Mouse (Mus musculus) midbrain, embryonic 14.5 days (tissue): ENCODE data around the gene Armc9. TPM values are rescaled to one million over a fixed set of nuclear protein-coding genes. Genes with fewer than 3 reads are reported as not detected.

Experiments used
- ATAC-seq: fragments of 200-750 bp; cut with Nextera tagmentation; 2 replicates; pipeline ENCODE4 v1.8.0; 2017; ENCODE audit warnings: moderate number of reproducible peaks, moderate library complexity; ENCODE audit not compliant: low FRiP score, low TSS enrichment
- DNase-seq: peaks from one replicate; pipeline ENCODE4 v3.0.0-alpha.2; 2015
- H3K27ac ChIP-seq: fragments of 300-500 bp; sonication (generic); replicated peaks from 2 replicates; pipeline ENCODE4 v1.5.1; 2014; ENCODE audit warnings: mild to moderate bottlenecking, low read depth, low read length, moderate library complexity
- H3K27me3 ChIP-seq: fragments of 300-500 bp; sonication (generic); 2 replicates; pipeline ENCODE4 v1.6.1; 2014; ENCODE audit warnings: low read length, control low read depth, mixed read lengths; ENCODE audit not compliant: control insufficient read depth, insufficient read depth
- H3K36me3 ChIP-seq: fragments of 300-500 bp; sonication (generic); 2 replicates; pipeline ENCODE4 v1.6.1; 2014; ENCODE audit warnings: low read length, control low read depth; ENCODE audit not compliant: control insufficient read depth, insufficient read depth
- H3K4me1 ChIP-seq: fragments of 300-500 bp; sonication (generic); 2 replicates; pipeline ENCODE4 v1.6.1; 2014; ENCODE audit warnings: mild to moderate bottlenecking, antibody characterized with exemption, low read length, control low read depth; ENCODE audit not compliant: control insufficient read depth, insufficient read depth
- H3K4me2 ChIP-seq: fragments of 300-500 bp; sonication (generic); 2 replicates; pipeline ENCODE4 v1.6.1; 2014; ENCODE audit warnings: mild to moderate bottlenecking, low read length, moderate library complexity
- H3K4me3 ChIP-seq: fragments of 300-500 bp; sonication (generic); replicated peaks from 2 replicates; pipeline ENCODE4 v1.5.1; 2014; ENCODE audit warnings: low read depth, low read length
- H3K9ac ChIP-seq: fragments of 300-500 bp; sonication (generic); replicated peaks from 2 replicates; pipeline ENCODE4 v1.6.1; 2014; ENCODE audit warnings: mild to moderate bottlenecking, low read length, moderate library complexity
- H3K9me3 ChIP-seq: fragments of 300-500 bp; sonication (generic); 2 replicates; pipeline ENCODE4 v1.6.1; 2016; ENCODE audit warnings: low read length, control low read depth, mixed read lengths; ENCODE audit not compliant: control insufficient read depth
- WGBS: fragments of 180-500 bp; shearing (Covaris S2); extraction: QIAGEN DNeasy Blood & Tissue Kit; methylation state at CpG from one replicate; pipeline ENCODE4 v1.1.7; 2014; 5-methylcytosine and 5-hydroxymethylcytosine counted together
- polyA plus RNA-seq: library from polyadenylated mRNA; unstranded; fragments of >200 nt; fragmentation: Nextera tagmentation; extraction: Ambion mirVana; gene quantifications from 2 replicates; pipeline ENCODE4 v1.2.1, GENCODE M21; 2014

Armc9 gene
- polyA plus RNA-seq, 1 experiment from 2014 or later = 37.8 TPM

DNA sequence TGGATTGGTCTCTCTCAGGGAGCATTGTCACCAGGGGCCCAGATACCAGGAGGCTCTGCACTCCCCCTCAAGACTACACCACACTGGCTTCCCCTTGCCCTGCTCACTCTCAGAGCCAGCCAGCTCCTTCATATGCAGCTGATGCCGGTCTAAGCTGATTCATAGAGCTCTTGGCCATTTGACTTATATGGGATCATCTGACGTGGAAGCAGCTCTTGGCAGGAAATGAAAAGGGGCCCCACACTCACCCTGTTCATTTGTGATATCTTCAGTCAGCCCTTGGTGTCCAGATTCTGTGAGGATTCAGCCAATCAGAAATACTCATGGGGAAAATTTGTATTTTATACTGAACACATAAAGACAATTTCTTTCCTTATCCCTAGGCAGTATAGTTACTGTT is 86.4 kb downstream of the Armc9 start:
- ATAC-seq (no peak), DNase-seq (no peak)
- H3K36me3 ChIP-seq = peaks cover 10% of the 10 kb centered on the region
- H3K4me2 ChIP-seq = no peak overlapping the region
- WGBS = 73% methylated on average over 2 of the region's 2 CpGs
- H3K27me3 ChIP-seq = no peaks in the 10 kb centered on the region
- no peak overlapping the region for H3K27ac ChIP-seq
- H3K9ac ChIP-seq = no peak overlapping the region
- H3K4me1 ChIP-seq = no peaks in the 10 kb centered on the region
- no peak overlapping the region for H3K4me3 ChIP-seq
- no peaks in the 10 kb centered on the region for H3K9me3 ChIP-seq

DNA sequence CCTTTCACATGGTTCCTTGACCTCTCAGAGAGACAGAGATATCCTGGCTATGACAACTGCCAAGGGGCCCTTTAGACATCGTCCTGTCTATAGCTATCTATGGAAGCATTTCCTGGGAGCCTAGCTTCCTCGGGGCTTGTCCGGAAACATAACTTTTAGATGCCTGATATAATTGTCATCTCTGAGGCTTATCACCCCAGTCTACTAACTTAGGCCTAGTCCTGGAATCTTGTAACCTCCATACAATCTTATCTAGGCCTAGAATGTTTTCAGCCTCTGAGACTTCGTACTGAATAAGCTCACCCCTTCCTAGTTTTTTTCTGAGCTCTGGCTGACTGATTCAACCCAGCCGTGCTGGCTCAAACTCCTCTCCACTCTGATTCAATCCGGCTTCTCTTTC is 88.9 kb downstream of the Armc9 start:
- DNase-seq (no peak), ATAC-seq (no peak)
- no peaks in the 10 kb centered on the region for H3K4me1 ChIP-seq
- no peaks in the 10 kb centered on the region for H3K27me3 ChIP-seq
- H3K36me3 ChIP-seq = peaks cover 19% of the 10 kb centered on the region
- no peak overlapping the region for H3K9ac ChIP-seq
- no peak overlapping the region for H3K27ac ChIP-seq
- H3K4me2 ChIP-seq = no peak overlapping the region
- no peak overlapping the region for H3K4me3 ChIP-seq
- WGBS = 90% methylated on average over 6 of the region's 6 CpGs
- H3K9me3 ChIP-seq = no peaks in the 10 kb centered on the region

- Histone ChIP-seq H3K27me3 (no peaks in the 10 kb centered on the region), H3K9me3 (no peaks in the 10 kb centered on the region), H3K4me1 (no peaks in the 10 kb centered on the region), H3K36me3 (peaks cover 24% of the 10 kb centered on the region), H3K27ac (no peak overlapping the region), H3K9ac (no peak overlapping the region), H3K4me3 (no peak overlapping the region), H3K4me2 (no peak overlapping the region)
- ATAC-seq (no peak), DNase-seq (no peak)
- 91% methylated on average over 6 of the region's 6 CpGs for WGBS
Measured at GRCm38 (mm10) chr1:86245301-86246085, 90.9 kb downstream of the Armc9 start.

DNA sequence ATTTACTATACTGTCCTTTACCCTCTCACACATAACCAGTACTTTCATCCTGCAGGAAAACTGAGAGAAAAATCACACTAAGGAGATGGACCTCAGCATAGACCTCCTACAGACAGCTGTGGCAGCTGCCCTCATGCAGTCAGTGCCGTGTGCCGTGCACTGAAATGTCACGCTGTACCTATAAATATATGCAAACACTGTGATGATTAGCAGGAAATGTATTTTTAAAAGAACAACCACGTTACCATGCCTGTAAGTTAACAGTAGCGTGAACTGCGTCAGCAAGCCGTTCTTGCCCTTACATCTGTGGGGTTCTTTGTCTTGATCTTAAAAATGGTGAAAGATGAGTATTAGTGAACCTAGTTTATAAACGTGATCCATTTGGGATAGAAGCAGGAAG is 98.8 kb downstream of the Armc9 start:
- H3K36me3 ChIP-seq = peaks cover 22% of the 10 kb centered on the region; the same call in 1 of the 2 replicates
- no peaks in the 10 kb centered on the region for H3K27me3 ChIP-seq
- no peaks in the 10 kb centered on the region for H3K9me3 ChIP-seq
- no peak overlapping the region for H3K27ac ChIP-seq
- no peak overlapping the region for H3K4me2 ChIP-seq
- H3K4me1 ChIP-seq = no peaks in the 10 kb centered on the region
- no peak overlapping the region for H3K9ac ChIP-seq
- 93% methylated on average over 8 of the region's 8 CpGs for WGBS
- H3K4me3 ChIP-seq = no peak overlapping the region
- no peak for ATAC-seq
- DNase-seq = no peak

DNA sequence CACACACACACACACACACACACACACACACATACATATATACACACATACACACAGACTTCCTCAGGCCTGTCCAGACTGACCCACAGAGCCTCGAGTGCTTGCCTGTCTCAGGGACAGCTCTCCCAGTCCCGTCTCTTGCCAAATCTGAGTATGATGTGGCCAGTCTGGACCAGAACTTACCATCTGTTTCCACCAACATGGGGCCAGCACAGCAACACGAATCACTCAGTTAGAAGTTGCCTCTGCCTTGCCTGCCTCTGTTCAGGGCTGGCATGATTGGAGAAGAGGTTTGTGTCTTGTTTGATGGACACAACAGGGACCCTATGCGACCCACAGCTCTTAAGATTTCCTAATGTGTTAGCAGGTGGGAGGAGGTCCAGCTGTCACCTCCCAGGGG is 101.7 kb downstream of the Armc9 start:
- ATAC-seq (no peak), DNase-seq (no peak)
- Histone ChIP-seq H3K4me2 (no peak overlapping the region), H3K27me3 (no peaks in the 10 kb centered on the region), H3K36me3 (peaks cover 17% of the 10 kb centered on the region; the same call in 1 of the 2 replicates), H3K9ac (no peak overlapping the region), H3K4me1 (no peaks in the 10 kb centered on the region), H3K27ac (no peak overlapping the region), H3K9me3 (no peaks in the 10 kb centered on the region), H3K4me3 (no peak overlapping the region)
- 85% methylated on average over 4 of the region's 4 CpGs for WGBS

DNA sequence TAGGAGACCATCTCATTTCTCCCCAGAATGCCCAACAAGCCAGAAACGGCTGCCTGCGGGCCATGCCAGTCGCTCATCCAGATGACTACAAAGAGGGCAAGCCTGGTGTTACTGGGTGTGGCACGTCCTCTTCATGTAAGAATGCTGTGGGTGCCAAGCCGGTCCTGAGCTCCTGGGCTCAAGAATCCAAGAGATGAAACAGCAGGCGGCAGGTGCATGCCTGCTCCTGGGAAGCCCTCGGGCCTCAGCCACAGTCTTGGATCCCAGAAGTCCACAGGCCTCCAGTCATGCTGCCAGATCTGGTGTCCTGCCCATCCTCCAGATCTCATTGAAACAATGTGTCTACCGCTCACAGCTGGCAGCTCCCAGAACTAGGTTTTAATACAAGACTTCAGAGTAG is 102.6 kb downstream of the Armc9 start:
- H3K4me3 ChIP-seq = no peak overlapping the region
- WGBS = 88% methylated on average over 8 of the region's 8 CpGs
- H3K9ac ChIP-seq = no peak overlapping the region
- ATAC-seq = no peak
- H3K36me3 ChIP-seq = peaks cover 17% of the 10 kb centered on the region; the same call in 1 of the 2 replicates
- H3K27ac ChIP-seq = no peak overlapping the region
- no peak for DNase-seq
- no peaks in the 10 kb centered on the region for H3K4me1 ChIP-seq
- H3K9me3 ChIP-seq = no peaks in the 10 kb centered on the region
- no peaks in the 10 kb centered on the region for H3K27me3 ChIP-seq
- H3K4me2 ChIP-seq = no peak overlapping the region

DNA sequence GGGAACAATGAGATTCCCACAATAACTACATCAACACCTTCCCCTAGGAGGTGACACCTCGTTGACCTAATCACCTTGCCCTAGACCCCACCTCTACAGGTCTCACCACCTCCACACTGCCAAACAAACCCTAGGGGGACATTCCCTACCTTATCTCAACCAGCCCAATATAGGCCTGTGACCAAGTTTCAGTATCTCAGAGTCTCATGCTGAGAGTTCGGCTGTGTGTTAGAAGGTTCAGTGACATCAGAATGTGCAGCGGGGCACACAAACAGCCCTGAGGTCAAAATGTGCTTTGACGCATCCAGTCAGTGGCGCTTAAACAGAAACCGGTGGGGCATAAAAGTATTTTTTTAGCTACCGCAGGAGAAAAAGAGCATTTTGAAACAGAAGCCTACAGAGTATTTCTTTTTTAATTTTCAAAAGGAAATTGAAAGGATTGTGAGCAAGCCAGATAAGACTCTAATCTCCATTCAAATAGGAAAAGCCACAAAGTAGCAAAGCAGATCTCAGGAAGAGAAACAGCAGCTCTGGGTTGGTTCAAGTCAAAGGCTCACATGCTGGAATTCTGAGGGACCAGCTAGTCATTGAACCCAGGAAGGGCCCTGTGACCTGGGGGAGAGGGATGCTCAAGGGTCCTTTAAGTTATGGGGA is 103.7 kb downstream of the Armc9 start:
- Histone ChIP-seq H3K4me2 (no peak overlapping the region), H3K4me3 (no peak overlapping the region), H3K27me3 (no peaks in the 10 kb centered on the region), H3K9me3 (no peaks in the 10 kb centered on the region), H3K9ac (no peak overlapping the region), H3K4me1 (no peaks in the 10 kb centered on the region), H3K27ac (no peak overlapping the region), H3K36me3 (peaks cover 17% of the 10 kb centered on the region; the same call in 1 of the 2 replicates)
- ATAC-seq = no peak
- DNase-seq = no peak
- WGBS = 79% methylated on average over 7 of the region's 7 CpGs

- Histone ChIP-seq H3K27me3 (no peaks in the 10 kb centered on the region), H3K9ac (no peak overlapping the region), H3K4me3 (no peak overlapping the region), H3K4me2 (no peak overlapping the region), H3K36me3 (no peaks in the 10 kb centered on the region), H3K27ac (no peak overlapping the region), H3K9me3 (no peaks in the 10 kb centered on the region), H3K4me1 (no peaks in the 10 kb centered on the region)
- WGBS = 63% methylated on average over 7 of the region's 7 CpGs
- ATAC-seq (no peak), DNase-seq (no peak)
Measured at GRCm38 (mm10) chr1:86263564-86264339, 109.2 kb downstream of the Armc9 start.
